Mouse (Mus musculus): ENCODE results near the gene Map4k3.
A peak's percentile ranks its signal among the peaks of the same experiment; 100 is the strongest.

Map4k3 gene

GRCm38 (mm10) chr17:80624979-80625378 is 103.3 kb downstream of the Map4k3 start:
- Histone ChIP-seq H3K36me3 (ENCODE audit: insufficient read depth, low read length) (peaks cover 26% of the 10 kb centered on the region; the same call in 1 of the 2 replicates), H3K4me1 (replicated peaks; ENCODE audit: low read depth, low read length) (peaks cover 20% of the 10 kb centered on the region), H3K9me3 (ENCODE audit: low read length) (no peaks in the 10 kb centered on the region), H3K27me3 (ENCODE audit: insufficient read depth, low read length) (no peaks in the 10 kb centered on the region), H3K4me3 (replicated peaks; ENCODE audit: low read length) (no peak overlapping the region)
- TF ChIP-seq CTCF (conservative IDR thresholded peaks at IDR 0.05; ENCODE audit: low read length) (no peak), NANOG (IDR thresholded peaks at IDR 0.05; ENCODE audit: borderline replicate concordance, low read length) (no peak), POU5F1 (IDR thresholded peaks at IDR 0.05; ENCODE audit: borderline replicate concordance, low read length) (no peak)

GRCm38 (mm10) chr17:80621691-80622090 is 106.6 kb downstream of the Map4k3 start:
- H3K27me3 ChIP-seq (ENCODE audit: insufficient read depth, low read length), result no peaks in the 10 kb centered on the region
- H3K4me1 ChIP-seq (replicated peaks; ENCODE audit: low read depth, low read length), result peaks cover 29% of the 10 kb centered on the region
- no peaks in the 10 kb centered on the region for H3K9me3 ChIP-seq (ENCODE audit: low read length)
- no peak overlapping the region for H3K4me3 ChIP-seq (replicated peaks; ENCODE audit: low read length)
- TF ChIP-seq CTCF (conservative IDR thresholded peaks at IDR 0.05; ENCODE audit: low read length), result no peak
- TF ChIP-seq NANOG (IDR thresholded peaks at IDR 0.05; ENCODE audit: borderline replicate concordance, low read length), result no peak
- H3K36me3 ChIP-seq (ENCODE audit: insufficient read depth, low read length), result peaks cover 41% of the 10 kb centered on the region

- peaks cover 43% of the 10 kb centered on the region for H3K36me3 ChIP-seq (ENCODE audit: insufficient read depth, low read length)
- TF ChIP-seq NANOG (IDR thresholded peaks at IDR 0.05; ENCODE audit: borderline replicate concordance, low read length) (no peak), CTCF (conservative IDR thresholded peaks at IDR 0.05; ENCODE audit: low read length) (peak; percentile 95)
- H3K27me3 ChIP-seq (ENCODE audit: insufficient read depth, low read length), result no peaks in the 10 kb centered on the region
- no peak overlapping the region for H3K4me3 ChIP-seq (replicated peaks; ENCODE audit: low read length)
- no peaks in the 10 kb centered on the region for H3K9me3 ChIP-seq (ENCODE audit: low read length)
- H3K4me1 ChIP-seq (replicated peaks; ENCODE audit: low read depth, low read length), result peaks cover 31% of the 10 kb centered on the region
Observed at GRCm38 (mm10) chr17:80620786-80621423, 107.4 kb downstream of the Map4k3 start.

- Histone ChIP-seq H3K36me3 (ENCODE audit: insufficient read depth, low read length) (peaks cover 47% of the 10 kb centered on the region), H3K4me1 (replicated peaks; ENCODE audit: low read depth, low read length) (peaks cover 36% of the 10 kb centered on the region), H3K27me3 (ENCODE audit: insufficient read depth, low read length) (no peaks in the 10 kb centered on the region), H3K4me3 (replicated peaks; ENCODE audit: low read length) (no peak overlapping the region), H3K9me3 (ENCODE audit: low read length) (no peaks in the 10 kb centered on the region)
- TF ChIP-seq POU5F1 (IDR thresholded peaks at IDR 0.05; ENCODE audit: borderline replicate concordance, low read length), result no peak
- no peak for TF ChIP-seq NANOG (IDR thresholded peaks at IDR 0.05; ENCODE audit: borderline replicate concordance, low read length)
- no peak for TF ChIP-seq CTCF (conservative IDR thresholded peaks at IDR 0.05; ENCODE audit: low read length)
Observed at GRCm38 (mm10) chr17:80619556-80619955, 108.7 kb downstream of the Map4k3 start.

GRCm38 (mm10) chr17:80618890-80619289 is 109.4 kb downstream of the Map4k3 start:
- TF ChIP-seq CTCF (conservative IDR thresholded peaks at IDR 0.05; ENCODE audit: low read length) (no peak), POU5F1 (IDR thresholded peaks at IDR 0.05; ENCODE audit: borderline replicate concordance, low read length) (no peak), NANOG (IDR thresholded peaks at IDR 0.05; ENCODE audit: borderline replicate concordance, low read length) (no peak)
- Histone ChIP-seq H3K27me3 (ENCODE audit: insufficient read depth, low read length) (no peaks in the 10 kb centered on the region), H3K4me3 (replicated peaks; ENCODE audit: low read length) (no peak overlapping the region), H3K9me3 (ENCODE audit: low read length) (no peaks in the 10 kb centered on the region), H3K36me3 (ENCODE audit: insufficient read depth, low read length) (peaks cover 52% of the 10 kb centered on the region), H3K4me1 (replicated peaks; ENCODE audit: low read depth, low read length) (peaks cover 36% of the 10 kb centered on the region)

- H3K4me3 ChIP-seq (replicated peaks; ENCODE audit: low read length), result no peak overlapping the region
- TF ChIP-seq NANOG (IDR thresholded peaks at IDR 0.05; ENCODE audit: borderline replicate concordance, low read length), result no peak
- no peak for TF ChIP-seq CTCF (conservative IDR thresholded peaks at IDR 0.05; ENCODE audit: low read length)
- TF ChIP-seq POU5F1 (IDR thresholded peaks at IDR 0.05; ENCODE audit: borderline replicate concordance, low read length), result no peak
- peaks cover 83% of the 10 kb centered on the region for H3K36me3 ChIP-seq (ENCODE audit: insufficient read depth, low read length)
- peaks cover 37% of the 10 kb centered on the region for H3K4me1 ChIP-seq (replicated peaks; ENCODE audit: low read depth, low read length)
- H3K27me3 ChIP-seq (ENCODE audit: insufficient read depth, low read length), result no peaks in the 10 kb centered on the region
- peaks cover 10% of the 10 kb centered on the region; the same call in 1 of the 2 replicates for H3K9me3 ChIP-seq (ENCODE audit: low read length)
Observed at GRCm38 (mm10) chr17:80603806-80604205, 124.5 kb downstream of the Map4k3 start.

- Histone ChIP-seq H3K36me3 (ENCODE audit: insufficient read depth, low read length) (peaks cover 76% of the 10 kb centered on the region), H3K9me3 (ENCODE audit: low read length) (peaks cover 7% of the 10 kb centered on the region; the same call in 1 of the 2 replicates), H3K4me3 (replicated peaks; ENCODE audit: low read length) (peak overlapping the region; percentile 24), H3K27me3 (ENCODE audit: insufficient read depth, low read length) (no peaks in the 10 kb centered on the region), H3K4me1 (replicated peaks; ENCODE audit: low read depth, low read length) (peaks cover 37% of the 10 kb centered on the region)
- no peak for TF ChIP-seq NANOG (IDR thresholded peaks at IDR 0.05; ENCODE audit: borderline replicate concordance, low read length)
- TF ChIP-seq CTCF (conservative IDR thresholded peaks at IDR 0.05; ENCODE audit: low read length), result no peak
- no peak for TF ChIP-seq POU5F1 (IDR thresholded peaks at IDR 0.05; ENCODE audit: borderline replicate concordance, low read length)
Observed at GRCm38 (mm10) chr17:80603079-80603625, 125.1 kb downstream of the Map4k3 start.

- Histone ChIP-seq H3K4me1 (replicated peaks; ENCODE audit: low read depth, low read length) (peaks cover 37% of the 10 kb centered on the region), H3K27me3 (ENCODE audit: insufficient read depth, low read length) (no peaks in the 10 kb centered on the region), H3K36me3 (ENCODE audit: insufficient read depth, low read length) (peaks cover 78% of the 10 kb centered on the region), H3K4me3 (replicated peaks; ENCODE audit: low read length) (no peak overlapping the region), H3K9me3 (ENCODE audit: low read length) (peaks cover 7% of the 10 kb centered on the region; the same call in 1 of the 2 replicates)
- TF ChIP-seq POU5F1 (IDR thresholded peaks at IDR 0.05; ENCODE audit: borderline replicate concordance, low read length) (no peak), CTCF (conservative IDR thresholded peaks at IDR 0.05; ENCODE audit: low read length) (peak; percentile 76)
Observed at GRCm38 (mm10) chr17:80601371-80601770, 126.9 kb downstream of the Map4k3 start.

- H3K9me3 ChIP-seq (ENCODE audit: low read length), result no peaks in the 10 kb centered on the region
- no peak overlapping the region for H3K4me3 ChIP-seq (replicated peaks; ENCODE audit: low read length)
- H3K4me1 ChIP-seq (replicated peaks; ENCODE audit: low read depth, low read length), result no peaks in the 10 kb centered on the region
- H3K36me3 ChIP-seq (ENCODE audit: insufficient read depth, low read length), result peaks cover 59% of the 10 kb centered on the region
- no peaks in the 10 kb centered on the region for H3K27me3 ChIP-seq (ENCODE audit: insufficient read depth, low read length)
- no peak for TF ChIP-seq NANOG (IDR thresholded peaks at IDR 0.05; ENCODE audit: borderline replicate concordance, low read length)
Observed at GRCm38 (mm10) chr17:80583051-80583450, 145.2 kb downstream of the Map4k3 start.
